In the genomic region with DNA sequence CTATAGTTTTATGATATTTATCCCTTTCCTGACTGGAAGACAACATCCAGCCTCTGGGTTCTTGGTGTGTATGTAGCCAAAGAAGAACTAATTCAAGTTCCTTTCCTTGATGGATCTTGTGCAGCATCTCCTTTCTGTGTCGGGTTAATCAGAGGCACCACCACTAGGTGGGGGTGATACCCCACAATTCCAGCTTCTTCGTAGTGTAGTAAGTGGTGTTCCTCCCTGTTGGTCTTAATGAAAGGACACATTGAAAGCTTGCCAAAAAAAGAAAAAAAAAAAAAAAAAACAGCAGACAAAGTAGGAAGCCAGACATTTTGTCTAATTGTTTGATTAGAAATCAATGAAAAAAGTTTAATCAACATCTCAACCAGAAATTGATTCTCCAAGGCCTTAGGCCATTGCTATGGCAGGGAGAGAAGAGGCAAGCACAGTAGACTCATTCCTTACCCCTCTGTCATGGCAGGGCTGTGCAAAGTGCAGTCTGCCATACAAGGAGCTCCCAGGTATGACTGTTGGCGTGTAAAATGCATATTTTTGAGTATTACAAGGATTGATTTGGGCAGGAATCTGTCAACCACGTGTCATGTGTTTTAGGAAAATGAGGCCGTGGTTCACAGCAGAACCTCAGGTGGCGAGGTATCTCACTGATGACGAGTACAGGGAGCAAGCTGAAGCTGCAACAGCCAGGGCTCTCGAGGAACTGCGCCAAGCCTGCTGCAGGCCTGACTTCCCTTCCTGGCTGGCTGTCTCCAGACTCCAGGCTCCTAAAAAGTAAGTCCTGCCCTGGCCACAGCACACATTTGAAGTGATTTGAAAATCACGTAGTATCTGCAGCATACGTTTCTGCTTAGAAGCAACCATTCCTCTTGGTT, we compare ENCODE assay signal across 9 mouse cellular contexts. TPM values are rescaled to one million over a fixed set of nuclear protein-coding genes. Genes with fewer than 3 reads are reported as not detected.
DNase-seq lines count a peak whose midpoint lies in the region; ATAC-seq and TF ChIP-seq lines count a peak whose summit lies in the region.
"Had no signal": no experiment of that assay in that cellular context is flagged by ENCODE, and none has a peak within 500 bp of the region (broad histone marks: within the 10 kb centered on the region; RNA-seq: fewer than 3 reads in every experiment).

No protein-coding gene starts in this region.

- no peak overlapping the region for H3K27ac ChIP-seq in kidney, postnatal 0 days
- 0 out of 2 replicates have a peak overlapping the region, but pooled peaks have one; percentile 30 for H3K27ac ChIP-seq in limb, embryonic 15.5 days
- H3K27ac ChIP-seq: stomach, embryonic 15.5 days had no signal

- peak; percentile 80 for TF ChIP-seq CTCF in kidney, postnatal 0 days (IDR thresholded peaks at IDR 0.05; ENCODE audit: low read depth)

- H3K4me2 ChIP-seq in kidney, postnatal 0 days (ENCODE audit: low read length): no peak overlapping the region
- H3K4me2 ChIP-seq in limb, embryonic 15.5 days: no peak overlapping the region
- H3K4me2 ChIP-seq: stomach, embryonic 15.5 days had no signal

- no peaks in the 10 kb centered on the region for H3K27me3 ChIP-seq in kidney, postnatal 0 days (ENCODE audit: insufficient read depth, low read length)
- H3K27me3 ChIP-seq in limb, embryonic 15.5 days: no peaks in the 10 kb centered on the region
- no peaks in the 10 kb centered on the region; the same call in 1 of the 2 replicates for H3K27me3 ChIP-seq in splenic B cell, adult 2 months (ENCODE audit: control insufficient read depth, insufficient read depth, low read length, poor library complexity, severe bottlenecking)
- H3K27me3 ChIP-seq: stomach, embryonic 15.5 days had no signal

- no peaks in the 10 kb centered on the region for H3K9me3 ChIP-seq in kidney, postnatal 0 days (replicated peaks; ENCODE audit: low read length)
- H3K9me3 ChIP-seq in limb, embryonic 15.5 days: no peaks in the 10 kb centered on the region
- H3K9me3 ChIP-seq: stomach, embryonic 15.5 days had no signal

- H3K4me1 ChIP-seq in kidney, postnatal 0 days (replicated peaks; ENCODE audit: insufficient read depth, low read length): no peaks in the 10 kb centered on the region
- H3K4me1 ChIP-seq in limb, embryonic 15.5 days: peaks cover 3% of the 10 kb centered on the region
- H3K4me1 ChIP-seq: stomach, embryonic 15.5 days had no signal

- ATAC-seq in kidney, postnatal 0 days (replicated peaks; ENCODE audit: low FRiP score, low read depth): peak; percentile 76
- no peak for ATAC-seq in limb, embryonic 15.5 days (ENCODE audit: insufficient number of reproducible peaks, low FRiP score, low TSS enrichment, low read depth)

- H3K36me3 ChIP-seq in kidney, postnatal 0 days (ENCODE audit: insufficient read depth, low read length): peaks cover 10% of the 10 kb centered on the region
- peaks cover 32% of the 10 kb centered on the region for H3K36me3 ChIP-seq in limb, embryonic 15.5 days
- peaks cover 3% of the 10 kb centered on the region; the same call in 1 of the 2 replicates for H3K36me3 ChIP-seq in splenic B cell, adult 2 months (ENCODE audit: control insufficient read depth, insufficient read depth, low read length, poor library complexity, severe bottlenecking)

- WGBS in kidney, postnatal 0 days: 78% methylated on average over 11 of the region's 11 CpGs
- 65% methylated on average over 11 of the region's 11 CpGs for WGBS in limb, embryonic 15.5 days

- no peak overlapping the region for H3K9ac ChIP-seq in kidney, postnatal 0 days (ENCODE audit: low read depth, low read length)
- no peak overlapping the region for H3K9ac ChIP-seq in limb, embryonic 15.5 days
- H3K9ac ChIP-seq: stomach, embryonic 15.5 days had no signal

- no peak overlapping the region for H3K4me3 ChIP-seq in kidney, postnatal 0 days (replicated peaks; ENCODE audit: low read depth, low read length)
- H3K4me3 ChIP-seq in limb, embryonic 15.5 days: no peak overlapping the region
- H3K4me3 ChIP-seq: stomach, embryonic 15.5 days had no signal

- DNase-seq in 3T3-L1 (ENCODE audit: low read depth, low spot score) (peak; percentile 79), adipocyte (ENCODE audit: low spot score) (peak; percentile 78)
- peak; percentile 57 for DNase-seq in embryo, embryonic 10 days (ENCODE audit: low spot score)
- peak; percentile 43 to 53 for DNase-seq in gastrocnemius, postnatal 4 days (ENCODE audit: low spot score in 2 of 2)
- DNase-seq in kidney, postnatal 0 days (ENCODE audit: low spot score): peak; percentile 83
- peak; percentile 64 to 81 for DNase-seq in natural killer cell, adult 2 months (ENCODE audit: low spot score in 2 of 2)
- peak; percentile 87 for DNase-seq in splenic B cell, adult 2 months (ENCODE audit: low read depth, low spot score)

RNA-seq across cellular contexts. Expression of gene Nemp2, which starts 17.9 kb away (rescaled TPM):
- total RNA-seq in gastrocnemius, postnatal 4 days (2021): 1 to 10 TPM; 4.2 to 5.8 TPM
- polyA plus RNA-seq in kidney, postnatal 0 days (2015; fragmentation: Nextera tagmentation; extraction: Ambion mirVana): 5.8 and 6.2 TPM in 2 replicates
- 7.9 and 8.5 TPM in 2 replicates for polyA plus RNA-seq in limb, embryonic 15.5 days (2015; fragmentation: Nextera tagmentation; extraction: Ambion mirVana)
